Mouse (Mus musculus) forebrain, embryonic 11.5 days (tissue): Measurements from ENCODE around the gene Mpp3. TPM values are rescaled to one million over a fixed set of nuclear protein-coding genes. Genes with fewer than 3 reads are reported as not detected.
"Not testable (repeated sequence)": the region's sequence is repeated elsewhere in the genome, so short reads cannot be mapped to it uniquely, and the experiment has no call there.

Experiments used
- ATAC-seq: fragments of 200-750 bp; cut with Nextera tagmentation; replicated peaks from 2 replicates; pipeline ENCODE4 v1.8.0; 2017; ENCODE audit warnings: moderate TSS enrichment; ENCODE audit not compliant: low FRiP score
- DNase-seq: peaks from one replicate; pipeline ENCODE4 v3.0.0-alpha.2; 2017; ENCODE audit warnings: low spot score
- H3K27ac ChIP-seq: fragments of 300-500 bp; sonication (generic); 2 replicates; pipeline ENCODE4 v1.5.1; 2014; ENCODE audit warnings: low read depth, low read length
- H3K27me3 ChIP-seq: fragments of 300-500 bp; sonication (generic); 2 replicates; pipeline ENCODE4 v1.6.1; 2014; ENCODE audit warnings: mild to moderate bottlenecking, low read length, mixed read lengths; ENCODE audit not compliant: control insufficient read depth, insufficient read depth
- H3K36me3 ChIP-seq: fragments of 300-500 bp; sonication (generic); 2 replicates; pipeline ENCODE4 v1.6.1; 2014; ENCODE audit warnings: mild to moderate bottlenecking, low read length, moderate library complexity, mixed read lengths; ENCODE audit not compliant: control insufficient read depth, insufficient read depth
- H3K4me1 ChIP-seq: fragments of 300-500 bp; sonication (generic); replicated peaks from 2 replicates; pipeline ENCODE4 v1.6.1; 2014; ENCODE audit warnings: low read length, mixed read lengths; ENCODE audit not compliant: control insufficient read depth, insufficient read depth
- H3K4me2 ChIP-seq: fragments of 300-500 bp; sonication (generic); 2 replicates; pipeline ENCODE4 v1.6.1; 2014; ENCODE audit warnings: low read depth, mild to moderate bottlenecking, low read length, moderate library complexity, mixed read lengths; ENCODE audit not compliant: severe bottlenecking
- H3K4me3 ChIP-seq: fragments of 300-500 bp; sonication (generic); 2 replicates; pipeline ENCODE4 v1.5.1; 2014; ENCODE audit warnings: low read depth, low read length
- H3K9ac ChIP-seq: fragments of 300-500 bp; sonication (generic); 2 replicates; pipeline ENCODE4 v1.6.1; 2014; ENCODE audit warnings: low read length
- H3K9me3 ChIP-seq: fragments of 300-500 bp; sonication (generic); 2 replicates; pipeline ENCODE4 v1.6.1; 2016; ENCODE audit warnings: low read length, mixed read lengths; ENCODE audit not compliant: control insufficient read depth
- WGBS: fragments of 180-500 bp; shearing (Covaris S2); extraction: QIAGEN DNeasy Blood & Tissue Kit; methylation state at CpG from one replicate; pipeline ENCODE4 v1.1.7; 2014; 5-methylcytosine and 5-hydroxymethylcytosine counted together
- polyA plus RNA-seq: library from polyadenylated mRNA; unstranded; fragments of >200 nt; fragmentation: Nextera tagmentation; extraction: Ambion mirVana; gene quantifications from 2 replicates; pipeline ENCODE4 v1.2.1, GENCODE M21; 2014

The Mpp3 gene
- polyA plus RNA-seq, 1 experiment from 2014 or later, result 22.1 TPM

- Histone ChIP-seq H3K27ac (no peak overlapping the region), H3K4me1 (no peaks in the 10 kb centered on the region), H3K9me3 (no peaks in the 10 kb centered on the region), H3K9ac (no peak overlapping the region), H3K27me3 (no peaks in the 10 kb centered on the region), H3K36me3 (no peaks in the 10 kb centered on the region; the same call in 1 of the 2 replicates), H3K4me3 (no peak overlapping the region), H3K4me2 (no peak overlapping the region)
- DNase-seq (no peak), ATAC-seq (no peak)
- WGBS, result 58% methylated on average over 5 of the region's 5 CpGs
Measured at GRCm38 (mm10) chr11:101998258-101998657, 30.0 kb downstream of the Mpp3 start.

DNA sequence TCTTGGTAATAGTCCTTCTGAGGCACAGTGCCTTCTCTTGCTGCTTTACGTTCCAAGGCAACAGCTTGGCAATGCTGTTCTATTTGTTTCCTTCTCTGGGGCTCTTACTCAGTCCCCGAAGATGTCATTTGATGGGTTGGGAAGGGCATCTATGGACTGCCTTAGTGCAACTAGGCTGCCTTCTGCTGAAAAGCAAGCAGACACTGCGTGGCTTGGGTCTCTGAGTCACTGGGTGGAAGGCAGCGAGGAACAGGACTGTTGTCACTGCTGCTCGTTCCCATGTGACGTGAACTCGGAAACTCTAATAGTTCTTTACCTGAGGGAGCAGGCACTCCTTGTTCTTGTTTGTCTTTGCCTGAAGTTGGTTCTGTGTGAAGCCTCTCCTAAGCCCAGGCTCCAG, 32.3 kb downstream of the Mpp3 start:
- H3K27me3 ChIP-seq, result no peaks in the 10 kb centered on the region
- H3K9ac ChIP-seq, result no peak overlapping the region
- DNase-seq (no peak), ATAC-seq (no peak)
- no peak overlapping the region for H3K4me3 ChIP-seq
- no peaks in the 10 kb centered on the region; the same call in 1 of the 2 replicates for H3K36me3 ChIP-seq
- H3K9me3 ChIP-seq, result no peaks in the 10 kb centered on the region
- WGBS, result 93% methylated on average over 7 of the region's 7 CpGs
- H3K4me2 ChIP-seq, result no peak overlapping the region
- no peak overlapping the region for H3K27ac ChIP-seq
- H3K4me1 ChIP-seq, result no peaks in the 10 kb centered on the region

DNA sequence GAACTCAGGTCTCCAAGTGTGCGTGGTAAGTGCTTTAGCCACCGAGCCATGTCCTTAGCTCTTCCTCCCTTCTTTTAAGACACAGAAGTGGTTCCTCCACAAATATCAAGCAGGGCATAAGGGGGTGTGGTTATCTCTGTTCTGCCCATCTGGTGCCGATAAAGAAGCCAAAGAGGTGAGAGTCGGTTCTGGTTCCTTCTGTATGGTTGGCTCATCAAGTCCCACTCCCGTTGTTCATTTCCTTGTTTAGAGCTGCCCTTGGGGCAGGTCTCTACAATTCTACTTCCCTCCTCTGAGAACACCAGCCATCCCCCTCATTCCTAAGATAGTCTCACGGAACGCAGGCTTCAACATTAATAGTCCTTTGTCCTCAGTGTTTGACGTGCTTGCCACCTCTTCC, 34.2 kb downstream of the Mpp3 start:
- H3K4me2 ChIP-seq, result no peak overlapping the region
- no peaks in the 10 kb centered on the region for H3K4me1 ChIP-seq
- H3K27me3 ChIP-seq, result no peaks in the 10 kb centered on the region
- ATAC-seq, result no peak
- no peaks in the 10 kb centered on the region for H3K9me3 ChIP-seq
- H3K27ac ChIP-seq, result no peak overlapping the region
- H3K9ac ChIP-seq, result no peak overlapping the region
- H3K4me3 ChIP-seq, result no peak overlapping the region
- 82% methylated on average over 8 of the region's 8 CpGs for WGBS
- DNase-seq, result no peak
- H3K36me3 ChIP-seq, result no peaks in the 10 kb centered on the region

- WGBS, result 84% methylated on average over 7 of the region's 7 CpGs
- Histone ChIP-seq H3K4me3 (no peak overlapping the region), H3K4me2 (no peak overlapping the region), H3K36me3 (no peaks in the 10 kb centered on the region), H3K27me3 (no peaks in the 10 kb centered on the region), H3K27ac (no peak overlapping the region), H3K4me1 (no peaks in the 10 kb centered on the region), H3K9me3 (no peaks in the 10 kb centered on the region), H3K9ac (no peak overlapping the region)
- no peak for ATAC-seq
- DNase-seq, result no peak
Measured at GRCm38 (mm10) chr11:101992411-101992810, 35.9 kb downstream of the Mpp3 start.

DNA sequence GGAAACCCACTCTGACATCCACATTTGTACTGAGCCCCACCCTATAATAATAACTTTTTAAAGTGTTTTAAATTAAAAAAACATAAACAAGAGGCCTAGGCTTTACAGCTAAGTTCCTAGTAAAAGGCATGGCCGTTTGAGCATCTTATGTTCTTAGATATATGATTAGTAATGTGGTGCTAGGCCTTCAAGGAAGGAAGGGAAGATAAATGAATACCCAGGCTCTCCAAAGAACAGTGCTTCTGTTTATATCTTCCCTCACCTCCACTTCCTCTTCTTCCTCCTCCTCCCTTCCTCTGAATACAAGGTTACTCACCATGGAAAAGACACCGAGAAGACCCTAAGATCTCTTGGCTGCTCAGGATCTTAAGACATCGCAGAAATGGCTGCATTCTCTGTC, 36.4 kb downstream of the Mpp3 start:
- no peaks in the 10 kb centered on the region for H3K27me3 ChIP-seq
- DNase-seq (no peak), ATAC-seq (no peak)
- H3K4me1 ChIP-seq, result no peaks in the 10 kb centered on the region
- H3K27ac ChIP-seq, result no peak overlapping the region
- no peaks in the 10 kb centered on the region for H3K36me3 ChIP-seq
- H3K4me2 ChIP-seq, result no peak overlapping the region
- H3K9me3 ChIP-seq, result no peaks in the 10 kb centered on the region
- no peak overlapping the region for H3K4me3 ChIP-seq
- no peak overlapping the region for H3K9ac ChIP-seq
- WGBS, result 84% methylated on average over 3 of the region's 3 CpGs

DNA sequence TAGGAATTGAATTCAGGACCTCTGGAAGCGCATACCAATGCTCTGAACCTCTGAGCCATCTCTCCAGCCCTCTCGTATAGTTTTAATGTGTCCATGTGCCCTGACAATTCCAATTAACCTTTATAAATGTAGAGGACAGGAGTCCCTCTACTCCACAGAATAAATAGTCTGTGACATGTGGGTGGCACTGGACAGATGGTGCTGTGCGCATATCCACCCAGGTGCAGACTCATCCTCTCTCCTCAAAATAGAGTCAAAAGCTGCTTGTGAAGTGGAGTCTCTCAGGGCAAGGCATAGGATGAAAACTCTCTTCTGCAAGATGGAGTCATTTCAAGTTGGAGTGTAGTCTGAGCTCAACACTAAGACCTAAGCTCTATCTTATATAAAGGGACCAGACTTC, 38.0 kb downstream of the Mpp3 start:
- no peaks in the 10 kb centered on the region for H3K27me3 ChIP-seq
- WGBS, result 87% methylated on average over 3 of the region's 3 CpGs

DNA sequence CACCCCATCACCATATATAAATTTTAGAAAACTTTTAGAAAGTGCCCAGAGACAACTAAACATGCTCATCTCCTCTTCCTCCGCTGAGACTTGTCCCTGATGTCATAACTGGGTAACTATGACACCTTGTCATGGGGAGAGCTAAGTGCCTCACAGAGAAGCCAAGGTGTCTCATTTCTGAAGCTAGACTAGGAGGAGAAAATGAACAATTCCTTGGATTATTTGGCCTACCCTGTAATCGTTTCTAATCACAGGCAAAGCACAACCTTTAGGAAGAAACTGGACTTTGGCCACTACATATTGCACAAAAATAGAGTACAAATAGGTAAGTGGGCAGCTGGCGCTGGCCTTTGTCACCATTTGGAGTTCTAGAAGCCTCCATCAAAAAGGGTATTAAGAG, 41.3 kb downstream of the Mpp3 start, which contains the start of gene Dusp3:
TSS of gene Dusp3 (minus strand) at position 101 of the 400 bp plus-strand sequence.
- H3K4me2 ChIP-seq, result no peak within 1 kb of the TSS
- H3K27ac ChIP-seq, result no peak within 1 kb of the TSS
- 82% methylated on average over 3 of the region's 3 CpGs for WGBS
- no peaks in the 10 kb centered on the region for H3K36me3 ChIP-seq
- H3K4me1 ChIP-seq, result 0 out of 2 replicates have a peak, but pooled peaks cover 5% of the 10 kb centered on the region
- no peak within 1 kb of the TSS for H3K4me3 ChIP-seq
- H3K27me3 ChIP-seq, result peaks cover 5% of the 10 kb centered on the region
- no peak within 1 kb of the TSS for H3K9ac ChIP-seq
- ATAC-seq (no peak), DNase-seq (no peak)
- no peaks in the 10 kb centered on the region for H3K9me3 ChIP-seq

More for the DNA sequence above, 38.0 kb downstream of the Mpp3 start:
- H3K9ac ChIP-seq, result no peak overlapping the region
- no peaks in the 10 kb centered on the region for H3K9me3 ChIP-seq
- no peak for ATAC-seq
- DNase-seq, result no peak
- no peak overlapping the region for H3K27ac ChIP-seq
- H3K4me1 ChIP-seq, result no peaks in the 10 kb centered on the region
- no peak overlapping the region for H3K4me2 ChIP-seq
- no peak overlapping the region for H3K4me3 ChIP-seq
- H3K36me3 ChIP-seq, result no peaks in the 10 kb centered on the region

DNA sequence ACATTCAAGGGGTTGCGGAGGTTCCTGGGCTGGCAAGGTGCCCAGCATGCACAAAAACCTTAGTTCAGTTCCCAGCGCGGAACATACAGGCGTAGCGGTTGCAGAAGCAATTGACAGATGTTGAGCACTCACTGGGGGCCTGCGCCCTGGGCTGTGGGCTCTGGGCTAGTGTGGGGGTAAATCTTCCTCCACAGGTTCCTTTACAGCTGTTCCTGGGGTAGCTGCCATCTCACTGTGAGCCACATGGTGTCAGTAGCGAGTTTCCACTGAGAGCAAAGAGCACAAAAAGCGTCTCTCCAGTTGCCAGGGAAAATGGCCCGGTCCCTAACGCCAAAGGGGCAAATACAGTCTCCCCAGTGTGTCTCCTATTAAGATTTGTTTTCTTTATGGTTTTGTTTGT, 42.3 kb downstream of the Mpp3 start:
- 0 out of 2 replicates have a peak, but pooled peaks cover 5% of the 10 kb centered on the region for H3K4me1 ChIP-seq
- WGBS, result 11% methylated on average over 10 of the region's 10 CpGs
- H3K27ac ChIP-seq, result no peak overlapping the region
- H3K9me3 ChIP-seq, result no peaks in the 10 kb centered on the region
- peaks cover 5% of the 10 kb centered on the region for H3K27me3 ChIP-seq
- H3K4me2 ChIP-seq, result no peak overlapping the region
- H3K4me3 ChIP-seq, result no peak overlapping the region
- H3K36me3 ChIP-seq, result no peaks in the 10 kb centered on the region
- ATAC-seq (no peak; the same call in 1 of the 2 replicates), DNase-seq (peak; percentile 90)
- no peak overlapping the region for H3K9ac ChIP-seq

DNA sequence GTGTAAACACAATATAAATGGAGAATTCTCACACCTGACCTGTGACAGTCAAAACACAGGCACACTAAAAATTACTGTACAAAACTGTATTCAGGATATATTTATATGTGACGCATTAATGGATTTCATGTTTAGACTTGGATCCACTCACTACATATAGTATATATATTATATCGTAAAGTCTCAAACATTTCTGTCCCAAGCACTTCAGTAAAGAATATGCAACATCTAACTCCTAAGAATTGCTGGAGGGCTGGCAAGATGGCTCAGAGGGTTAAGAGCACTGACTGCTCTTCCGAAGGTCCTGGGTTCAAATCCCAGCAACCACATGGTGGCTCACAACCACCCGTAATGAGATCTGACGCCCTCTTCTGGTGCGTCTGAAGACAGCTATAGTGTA, 42.8 kb downstream of the Mpp3 start:
- not testable (repeated sequence) for H3K4me2 ChIP-seq, ATAC-seq, H3K9me3 ChIP-seq, H3K27ac ChIP-seq, DNase-seq, H3K27me3 ChIP-seq, H3K4me3 ChIP-seq, H3K36me3 ChIP-seq, H3K4me1 ChIP-seq, H3K9ac ChIP-seq
- 75% methylated on average over 6 of the region's 6 CpGs for WGBS
